Mouse (Mus musculus): ENCODE data around the gene Plac8. TPM values are rescaled to one million over a fixed set of nuclear protein-coding genes. Genes with fewer than 3 reads are reported as not detected.

The Plac8 gene
- polyA plus RNA-seq, 1 experiment from 2014 or later, result 2.2 TPM

DNA sequence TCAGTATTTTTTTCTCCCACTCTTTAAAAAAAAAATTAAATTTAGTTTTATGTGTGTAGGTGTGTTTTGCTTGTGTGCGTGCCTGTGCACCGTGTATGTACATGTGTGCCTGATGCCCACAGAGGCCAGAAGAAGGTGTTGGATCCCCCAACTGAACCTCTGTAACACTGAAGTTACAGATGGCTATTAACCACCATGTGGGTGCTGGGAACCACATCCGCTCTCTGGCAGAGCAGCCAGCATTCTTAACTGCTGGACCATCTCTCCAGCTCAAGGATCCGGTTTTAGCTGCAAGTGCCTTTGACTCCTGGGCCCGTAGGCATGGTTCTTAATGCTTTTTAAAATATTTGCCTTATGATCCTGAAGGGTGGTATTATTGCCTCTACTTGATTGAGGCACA lies 1.2 kb upstream of the Plac8 start:
- H3K4me2 ChIP-seq, result no peak overlapping the region
- no peak overlapping the region for H3K27ac ChIP-seq (replicated peaks)
- 96% methylated on average over 5 of the region's 5 CpGs for WGBS
- no peak overlapping the region for H3K9ac ChIP-seq
- ATAC-seq (ENCODE audit: low read depth), result no peak
- no peaks in the 10 kb centered on the region for H3K27me3 ChIP-seq
- H3K36me3 ChIP-seq, result no peaks in the 10 kb centered on the region
- no peak overlapping the region for H3K4me3 ChIP-seq
- no peaks in the 10 kb centered on the region for H3K4me1 ChIP-seq (replicated peaks)
- no peaks in the 10 kb centered on the region for H3K9me3 ChIP-seq

DNA sequence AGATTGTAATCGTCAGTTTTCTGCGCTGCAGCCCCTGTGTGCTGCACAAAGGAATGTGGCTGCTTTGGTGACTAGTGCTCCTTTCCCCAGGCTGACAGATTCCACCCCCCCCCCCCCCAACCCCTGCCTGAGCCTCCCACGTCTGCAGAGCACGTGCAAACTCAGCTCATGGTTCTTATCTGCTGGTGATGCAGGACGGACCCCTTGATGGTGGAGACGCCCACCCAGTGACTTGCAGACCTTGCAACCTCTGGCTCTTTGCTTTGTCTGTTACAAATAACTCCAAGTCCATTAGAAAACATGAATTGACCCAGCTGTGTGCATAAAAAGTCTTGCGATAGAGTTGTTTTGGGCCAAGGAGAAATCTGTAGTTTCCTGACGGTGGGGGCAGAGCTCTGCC lies 1.3 kb downstream of the Plac8 start:
- Histone ChIP-seq H3K4me2 (no peak overlapping the region), H3K4me3 (no peak overlapping the region), H3K4me1 (replicated peaks) (no peaks in the 10 kb centered on the region), H3K9ac (no peak overlapping the region), H3K36me3 (no peaks in the 10 kb centered on the region), H3K27ac (replicated peaks) (no peak overlapping the region), H3K9me3 (no peaks in the 10 kb centered on the region), H3K27me3 (no peaks in the 10 kb centered on the region)
- ATAC-seq (ENCODE audit: low read depth), result no peak
- WGBS, result 48% methylated on average over 8 of the region's 8 CpGs

GRCm38 (mm10) chr5:100569997-100570595 lies 1.9 kb downstream of the Plac8 start:
- no peak overlapping the region for H3K4me2 ChIP-seq
- no peak for ATAC-seq (ENCODE audit: low read depth)
- H3K9me3 ChIP-seq, result no peaks in the 10 kb centered on the region
- H3K27me3 ChIP-seq, result no peaks in the 10 kb centered on the region
- H3K4me1 ChIP-seq (replicated peaks), result no peaks in the 10 kb centered on the region
- 77% methylated on average over 13 of the region's 13 CpGs for WGBS
- H3K27ac ChIP-seq (replicated peaks), result no peak overlapping the region
- H3K9ac ChIP-seq, result no peak overlapping the region
- no peak overlapping the region for H3K4me3 ChIP-seq
- no peaks in the 10 kb centered on the region for H3K36me3 ChIP-seq

DNA sequence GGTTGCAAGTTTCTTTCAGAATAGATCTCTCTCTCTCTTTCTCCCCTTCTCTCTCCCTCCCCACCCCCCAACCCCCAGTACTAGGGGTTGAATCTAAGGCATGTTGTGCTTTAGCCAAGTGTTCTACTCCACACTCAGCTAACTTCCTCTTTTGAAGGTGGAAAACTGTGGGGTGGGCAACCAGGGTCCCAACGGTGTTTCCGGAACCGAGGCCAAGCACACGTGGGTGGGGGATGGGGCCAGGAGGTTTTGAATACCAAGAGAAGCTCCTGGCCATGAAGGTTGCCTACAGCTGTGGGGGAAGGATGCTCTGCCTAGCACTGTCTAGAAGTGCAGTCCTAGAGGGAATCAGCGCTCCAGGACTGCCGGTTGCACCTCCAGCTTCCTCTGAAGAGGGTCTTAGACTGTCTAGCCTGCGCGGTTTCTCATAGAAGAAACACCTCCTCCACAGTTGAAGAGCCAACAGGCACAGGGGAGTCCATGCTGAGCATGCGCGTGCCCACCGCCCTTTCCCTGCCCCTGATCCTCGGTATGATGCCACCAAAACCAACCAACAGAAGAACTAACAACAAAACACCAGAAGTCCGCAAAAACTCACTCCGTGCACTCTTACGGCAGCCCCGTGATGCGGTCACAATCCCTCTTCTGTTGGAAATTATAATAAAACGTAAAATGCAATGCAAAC lies 2.7 kb downstream of the Plac8 start:
- Histone ChIP-seq H3K9me3 (no peaks in the 10 kb centered on the region), H3K36me3 (no peaks in the 10 kb centered on the region), H3K9ac (no peak overlapping the region), H3K4me2 (no peak overlapping the region), H3K27me3 (no peaks in the 10 kb centered on the region), H3K27ac (replicated peaks) (no peak overlapping the region), H3K4me3 (no peak overlapping the region), H3K4me1 (replicated peaks) (no peaks in the 10 kb centered on the region)
- ATAC-seq (ENCODE audit: low read depth), result no peak
- 78% methylated on average over 18 of the region's 18 CpGs for WGBS

GRCm38 (mm10) chr5:100568802-100569201 lies 3.2 kb downstream of the Plac8 start:
- Histone ChIP-seq H3K27me3 (no peaks in the 10 kb centered on the region), H3K4me1 (replicated peaks) (no peaks in the 10 kb centered on the region), H3K4me3 (no peak overlapping the region), H3K27ac (replicated peaks) (no peak overlapping the region), H3K9ac (no peak overlapping the region), H3K36me3 (no peaks in the 10 kb centered on the region), H3K4me2 (no peak overlapping the region), H3K9me3 (no peaks in the 10 kb centered on the region)
- no peak for ATAC-seq (ENCODE audit: low read depth)
- WGBS, result 89% methylated on average over 3 of the region's 3 CpGs

DNA sequence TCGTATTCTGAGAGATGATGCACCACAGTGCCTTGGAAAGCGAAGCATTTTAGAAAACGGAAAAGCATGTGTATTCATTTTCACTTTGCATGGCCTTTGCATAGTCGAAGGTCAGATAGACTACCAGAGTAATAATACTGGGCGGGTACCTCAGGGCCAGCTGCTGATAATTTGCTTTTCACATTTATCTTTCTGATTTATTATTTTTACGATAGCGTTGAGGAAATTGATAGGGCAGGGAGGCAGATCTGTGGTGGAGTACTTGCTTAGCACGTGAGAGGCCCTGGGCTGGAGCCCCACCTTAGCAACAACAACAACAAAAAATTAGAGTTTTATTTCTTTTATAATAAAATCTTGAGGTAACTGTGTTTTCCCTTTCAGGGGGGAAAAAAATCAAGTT lies 3.9 kb downstream of the Plac8 start:
- ATAC-seq (ENCODE audit: low read depth), result no peak
- no peaks in the 10 kb centered on the region for H3K9me3 ChIP-seq
- H3K27me3 ChIP-seq, result no peaks in the 10 kb centered on the region
- H3K9ac ChIP-seq, result no peak overlapping the region
- WGBS, result 90% methylated on average over 8 of the region's 8 CpGs
- no peaks in the 10 kb centered on the region for H3K4me1 ChIP-seq (replicated peaks)
- H3K4me2 ChIP-seq, result no peak overlapping the region
- no peak overlapping the region for H3K4me3 ChIP-seq
- H3K27ac ChIP-seq (replicated peaks), result no peak overlapping the region
- no peaks in the 10 kb centered on the region for H3K36me3 ChIP-seq

DNA sequence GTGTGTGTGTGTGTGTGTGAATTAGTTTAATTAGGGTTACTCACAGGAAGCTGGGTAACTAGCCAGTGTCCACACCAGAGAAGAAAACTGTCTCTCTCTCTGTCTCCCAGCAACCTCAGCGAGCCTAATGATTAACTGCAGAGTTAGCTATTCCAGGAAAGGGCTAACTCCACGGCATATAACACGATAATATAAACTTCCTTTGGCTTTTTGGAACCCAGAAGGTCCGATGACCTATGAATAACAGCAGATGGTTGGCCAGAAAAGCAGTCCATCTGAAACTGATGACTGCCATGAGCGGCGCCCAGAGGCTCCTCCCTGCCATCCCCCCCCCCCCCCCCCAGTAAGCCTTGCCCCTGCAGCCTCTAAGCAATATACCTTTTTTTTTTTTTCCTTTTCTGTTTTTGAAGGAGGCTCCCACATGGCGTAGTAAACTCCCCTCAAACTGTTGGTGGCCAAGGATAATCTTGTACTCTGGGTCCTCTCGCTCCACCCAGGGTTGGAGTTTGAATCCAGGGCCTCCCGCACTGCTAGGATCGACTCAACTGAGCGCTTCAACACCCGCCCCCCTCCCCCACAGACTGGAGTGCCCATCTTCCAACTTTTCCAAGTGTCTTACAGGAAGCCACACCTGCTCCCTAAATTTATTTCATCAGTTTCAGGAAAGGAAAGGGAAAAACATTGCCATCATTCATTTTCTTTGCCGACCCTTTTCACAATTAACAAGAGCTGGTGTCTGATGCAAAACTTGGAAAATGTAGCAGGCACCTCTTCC lies 4.6 kb downstream of the Plac8 start:
- no peak overlapping the region for H3K9ac ChIP-seq
- H3K27ac ChIP-seq (replicated peaks), result no peak overlapping the region
- H3K36me3 ChIP-seq, result no peaks in the 10 kb centered on the region
- no peaks in the 10 kb centered on the region for H3K9me3 ChIP-seq
- no peak for ATAC-seq (ENCODE audit: low read depth)
- H3K4me3 ChIP-seq, result no peak overlapping the region
- no peaks in the 10 kb centered on the region for H3K4me1 ChIP-seq (replicated peaks)
- no peaks in the 10 kb centered on the region for H3K27me3 ChIP-seq
- WGBS, result 83% methylated on average over 13 of the region's 13 CpGs
- H3K4me2 ChIP-seq, result no peak overlapping the region

- Histone ChIP-seq H3K36me3 (no peaks in the 10 kb centered on the region), H3K9ac (no peak overlapping the region), H3K27me3 (no peaks in the 10 kb centered on the region), H3K27ac (replicated peaks) (no peak overlapping the region), H3K9me3 (no peaks in the 10 kb centered on the region), H3K4me2 (no peak overlapping the region), H3K4me1 (replicated peaks) (no peaks in the 10 kb centered on the region), H3K4me3 (no peak overlapping the region)
- no peak for ATAC-seq (ENCODE audit: low read depth)
- 84% methylated on average over 2 of the region's 2 CpGs for WGBS
Observed at GRCm38 (mm10) chr5:100566798-100567197, 5.2 kb downstream of the Plac8 start.

DNA sequence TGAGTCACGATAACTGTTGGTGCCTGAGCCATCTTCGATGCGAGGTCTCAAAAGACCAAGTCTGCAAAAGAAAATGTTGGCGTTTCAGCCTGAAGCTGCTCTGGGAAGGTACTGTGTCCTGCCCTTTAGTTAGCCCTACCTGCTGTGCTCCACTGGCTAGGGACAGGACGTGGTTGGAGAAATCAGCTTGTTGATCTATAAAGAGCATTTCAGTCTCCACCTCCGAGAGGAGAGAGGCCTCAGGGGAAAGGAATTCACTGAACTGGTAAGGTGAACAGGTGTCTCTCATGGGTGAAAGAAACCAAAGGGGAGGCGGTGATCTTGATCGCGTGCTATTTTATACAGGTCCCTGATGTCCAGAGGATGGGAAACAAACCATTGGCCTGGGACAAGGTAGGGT lies 9.3 kb downstream of the Plac8 start:
- H3K9ac ChIP-seq, result no peak overlapping the region
- no peaks in the 10 kb centered on the region for H3K36me3 ChIP-seq
- no peak overlapping the region for H3K27ac ChIP-seq (replicated peaks)
- no peaks in the 10 kb centered on the region for H3K4me1 ChIP-seq (replicated peaks)
- H3K9me3 ChIP-seq, result no peaks in the 10 kb centered on the region
- no peak overlapping the region for H3K4me3 ChIP-seq
- WGBS, result 88% methylated on average over 9 of the region's 9 CpGs
- H3K4me2 ChIP-seq, result no peak overlapping the region
- no peaks in the 10 kb centered on the region for H3K27me3 ChIP-seq
- no peak for ATAC-seq (ENCODE audit: low read depth)

GRCm38 (mm10) chr5:100559357-100559756 lies 12.7 kb downstream of the Plac8 start:
- WGBS, result 96% methylated on average over 7 of the region's 7 CpGs

GRCm38 (mm10) chr5:100558783-100559182 lies 13.3 kb downstream of the Plac8 start:
- WGBS, result 83% methylated on average over 3 of the region's 3 CpGs
- ATAC-seq (ENCODE audit: low read depth), result no peak
- no peak overlapping the region for H3K27ac ChIP-seq (replicated peaks)
- no peaks in the 10 kb centered on the region for H3K27me3 ChIP-seq
- no peak overlapping the region for H3K4me3 ChIP-seq
- no peaks in the 10 kb centered on the region for H3K4me1 ChIP-seq (replicated peaks)
- H3K36me3 ChIP-seq, result no peaks in the 10 kb centered on the region
- no peak overlapping the region for H3K9ac ChIP-seq
- H3K4me2 ChIP-seq, result no peak overlapping the region
- no peaks in the 10 kb centered on the region for H3K9me3 ChIP-seq

More at GRCm38 (mm10) chr5:100559357-100559756, 12.7 kb downstream of the Plac8 start:
- no peaks in the 10 kb centered on the region for H3K27me3 ChIP-seq
- ATAC-seq (ENCODE audit: low read depth), result no peak
- H3K4me3 ChIP-seq, result no peak overlapping the region
- no peaks in the 10 kb centered on the region for H3K4me1 ChIP-seq (replicated peaks)
- no peaks in the 10 kb centered on the region for H3K9me3 ChIP-seq
- no peak overlapping the region for H3K9ac ChIP-seq
- no peaks in the 10 kb centered on the region for H3K36me3 ChIP-seq
- no peak overlapping the region for H3K4me2 ChIP-seq
- H3K27ac ChIP-seq (replicated peaks), result no peak overlapping the region

- no peak overlapping the region for H3K27ac ChIP-seq (replicated peaks)
- WGBS, result 72% methylated on average over 9 of the region's 9 CpGs
- no peaks in the 10 kb centered on the region for H3K4me1 ChIP-seq (replicated peaks)
- H3K9ac ChIP-seq, result no peak overlapping the region
- ATAC-seq (ENCODE audit: low read depth), result no peak
- no peaks in the 10 kb centered on the region for H3K36me3 ChIP-seq
- H3K4me3 ChIP-seq, result no peak overlapping the region
- no peak overlapping the region for H3K4me2 ChIP-seq
- H3K27me3 ChIP-seq, result no peaks in the 10 kb centered on the region
- no peaks in the 10 kb centered on the region for H3K9me3 ChIP-seq
Observed at GRCm38 (mm10) chr5:100557537-100557936, 14.5 kb downstream of the Plac8 start.
